Mouse (Mus musculus): ENCODE measurements around the gene Prss8.

- TF ChIP-seq GATA1 (IDR thresholded peaks at IDR 0.05; ENCODE audit: borderline replicate concordance, low read length) (no peak), FLI1 (IDR thresholded peaks at IDR 0.05; ENCODE audit: low read length) (no peak)
These were observed 14.6 kb downstream of the Prss8 start for GRCm38 (mm10) chr7:127915293-127915692.

Measured in megakaryocyte, embryonic 14.5 days (primary cell).